Mouse (Mus musculus) thymus, postnatal 25 days (tissue): Measurements from ENCODE around the gene Jup.
"Not testable (repeated sequence)": the region's sequence is repeated elsewhere in the genome, so short reads cannot be mapped to it uniquely, and the experiment has no call there.

ENCODE experiments used
- DNase-seq: peaks from one replicate; pipeline ENCODE4 v3.0.0; 2022

Jup gene

DNA sequence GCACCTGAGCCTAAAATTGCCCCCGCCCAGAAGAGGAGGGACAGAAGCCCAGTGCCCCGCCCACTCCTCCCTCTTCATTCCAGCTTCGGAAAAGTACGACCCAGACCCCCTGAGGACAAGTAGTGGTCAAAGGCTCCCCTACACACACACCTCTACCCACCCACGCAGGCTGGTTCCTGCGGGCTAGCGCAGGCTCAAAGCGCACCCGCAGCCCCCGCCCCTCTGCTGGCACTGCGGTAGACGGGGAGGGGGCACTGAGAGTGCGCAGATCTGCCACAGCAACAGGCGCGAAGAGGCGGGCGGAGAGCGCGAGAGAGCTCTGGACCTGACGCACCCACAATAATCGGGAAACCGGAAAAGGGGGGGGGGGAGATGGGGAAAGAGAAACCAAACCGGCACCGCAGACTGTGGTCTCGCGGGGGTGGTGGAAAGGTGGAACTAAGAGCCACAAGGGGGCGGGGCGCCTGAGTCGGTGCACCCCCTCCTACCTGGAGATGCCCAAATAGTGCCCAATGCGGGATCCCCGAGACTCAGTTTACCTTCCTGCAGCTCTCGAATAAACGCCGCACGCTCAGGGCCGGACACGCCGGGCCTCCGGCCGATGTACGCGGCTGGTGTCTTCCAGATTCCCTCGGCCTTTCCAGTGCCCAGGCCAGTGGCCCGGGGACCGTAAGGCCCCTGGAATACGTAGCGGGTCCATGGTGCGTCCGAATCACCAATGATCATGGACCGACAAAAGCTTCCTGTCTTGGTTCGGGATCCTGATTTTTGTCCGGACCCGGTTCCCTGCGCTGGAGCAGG is 42.2 kb downstream of the Jup start:
- DNase-seq = peak; percentile 72

DNA sequence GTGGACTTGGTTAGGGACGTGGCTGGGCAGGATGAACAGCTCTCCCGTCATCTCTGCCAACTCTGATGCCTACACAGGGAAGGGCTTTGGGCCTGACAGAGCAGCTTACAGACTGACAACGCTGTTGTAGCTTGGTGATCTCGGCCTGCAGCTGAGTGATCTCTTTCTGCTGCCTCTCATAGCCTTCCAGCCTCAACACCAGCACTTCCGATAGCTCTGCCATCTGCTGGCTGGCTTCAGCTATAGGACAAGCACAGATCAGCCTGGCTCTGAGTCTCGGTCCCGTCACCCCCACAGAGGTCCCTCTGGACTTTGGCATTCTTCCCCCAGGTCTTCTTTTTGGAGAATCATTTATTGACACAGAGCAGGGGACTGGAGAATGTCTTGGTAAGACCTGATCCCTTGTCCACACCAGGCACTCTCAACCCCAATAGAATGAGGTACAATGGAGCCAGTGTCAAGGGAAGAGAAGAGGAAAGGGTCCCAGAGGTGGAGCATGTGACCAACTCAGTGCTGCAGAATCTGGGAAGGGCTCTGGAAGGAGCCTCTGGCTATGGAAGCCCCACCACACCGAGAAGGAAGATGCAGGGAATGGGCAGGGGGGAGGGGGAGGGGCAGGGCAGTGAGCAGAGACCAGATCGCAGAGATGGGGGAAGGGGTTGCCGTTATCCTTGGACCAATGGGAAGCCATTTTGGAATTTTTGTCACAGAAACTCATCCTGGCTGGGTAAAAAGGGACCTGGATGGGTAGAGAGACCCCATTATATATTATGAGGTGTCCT is 45.3 kb downstream of the Jup start:
- DNase-seq = peak; percentile 36

- no peak for DNase-seq
Measured at GRCm38 (mm10) chr11:100344269-100344668, 53.3 kb downstream of the Jup start.

DNA sequence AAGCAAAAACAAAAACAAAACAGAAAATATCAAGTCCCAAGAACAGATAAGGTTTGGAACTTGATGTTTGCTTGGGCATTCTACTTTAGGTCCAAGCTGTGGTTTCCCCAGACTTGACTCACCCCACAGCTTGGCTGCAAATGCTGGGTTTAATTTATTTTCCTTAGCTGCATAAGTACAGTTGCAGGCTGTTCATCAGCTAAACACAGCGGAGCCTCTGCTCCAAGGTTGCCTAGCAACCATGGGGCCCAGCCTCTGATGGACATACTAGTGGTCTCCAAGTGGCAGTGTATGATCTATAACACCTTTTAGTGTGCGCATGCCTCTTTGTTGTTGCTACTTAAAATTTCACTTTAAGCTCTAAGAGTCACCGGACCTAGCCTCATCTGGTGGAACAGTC is 61.8 kb downstream of the Jup start:
- no peak for DNase-seq

GRCm38 (mm10) chr11:100333944-100334457 is 63.6 kb downstream of the Jup start, which contains the start of gene Gast:
TSS of gene Gast (plus strand) at chr11:100334407.
- DNase-seq = no peak

DNA sequence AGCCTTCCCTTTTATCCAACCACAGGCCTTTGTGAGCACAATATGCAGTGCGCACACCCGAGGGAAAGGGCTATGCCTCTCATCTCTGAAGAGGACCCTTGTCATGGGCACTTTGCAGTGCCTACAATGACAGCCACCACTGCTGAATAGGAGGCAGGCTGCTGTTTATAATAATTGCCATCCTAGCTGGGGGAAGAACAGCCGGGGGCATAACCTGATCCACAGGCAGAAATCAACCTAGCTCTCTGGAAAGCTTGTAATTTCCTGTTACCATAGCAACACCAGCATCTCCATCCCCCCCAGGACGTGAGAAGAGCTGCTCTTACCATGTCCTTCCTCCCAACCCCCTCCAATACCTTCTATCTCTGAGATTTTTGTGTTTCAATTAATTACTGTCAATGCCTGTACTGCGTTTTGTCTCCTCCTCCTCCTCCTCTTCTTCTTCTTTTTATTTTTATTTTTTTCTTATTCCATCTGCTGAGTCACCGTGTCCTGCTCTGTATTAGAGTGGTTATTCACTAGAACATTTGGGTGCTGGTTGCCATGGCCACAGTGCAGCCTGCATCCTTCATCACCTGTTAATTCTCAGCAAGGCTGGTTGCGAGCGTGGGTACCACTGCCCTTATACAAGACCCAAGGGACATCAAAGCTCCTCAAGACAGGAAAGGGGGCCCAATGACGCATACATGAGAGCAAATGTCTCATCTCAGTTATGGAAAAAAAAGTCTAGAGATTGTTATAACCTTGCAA is 64.6 kb downstream of the Jup start:
- DNase-seq = no peak

DNA sequence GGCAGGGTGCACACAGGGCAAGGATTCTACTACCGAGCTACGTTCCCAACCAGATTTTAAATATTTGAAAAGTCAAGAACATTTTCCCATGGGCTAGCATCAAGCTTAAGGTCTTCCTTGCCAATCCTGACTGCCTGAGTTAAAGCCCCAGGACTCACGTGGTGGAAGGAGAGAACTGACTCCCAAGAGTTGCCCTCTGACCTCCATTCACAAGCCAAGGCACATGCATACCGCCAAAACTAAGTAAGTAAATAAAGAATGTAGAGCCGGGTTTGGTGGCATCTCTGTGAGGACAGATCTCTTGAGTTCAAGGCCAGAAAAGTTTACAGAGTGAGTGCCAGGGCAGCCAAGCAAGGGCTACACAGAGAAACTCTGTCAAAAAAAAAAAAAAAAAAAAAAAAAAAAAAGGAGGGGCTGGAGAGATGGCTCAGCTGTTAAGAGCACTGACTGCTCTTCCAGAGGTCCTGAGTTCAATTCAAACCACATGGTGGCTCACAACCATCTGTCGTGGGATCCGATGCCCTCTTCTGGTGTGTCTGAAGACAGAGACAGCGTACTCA is 66.7 kb downstream of the Jup start:
- not testable (repeated sequence) for DNase-seq

GRCm38 (mm10) chr11:100330235-100330634 is 67.3 kb downstream of the Jup start:
- no peak for DNase-seq

- DNase-seq = no peak
Measured at GRCm38 (mm10) chr11:100327761-100328160, 69.8 kb downstream of the Jup start.

DNA sequence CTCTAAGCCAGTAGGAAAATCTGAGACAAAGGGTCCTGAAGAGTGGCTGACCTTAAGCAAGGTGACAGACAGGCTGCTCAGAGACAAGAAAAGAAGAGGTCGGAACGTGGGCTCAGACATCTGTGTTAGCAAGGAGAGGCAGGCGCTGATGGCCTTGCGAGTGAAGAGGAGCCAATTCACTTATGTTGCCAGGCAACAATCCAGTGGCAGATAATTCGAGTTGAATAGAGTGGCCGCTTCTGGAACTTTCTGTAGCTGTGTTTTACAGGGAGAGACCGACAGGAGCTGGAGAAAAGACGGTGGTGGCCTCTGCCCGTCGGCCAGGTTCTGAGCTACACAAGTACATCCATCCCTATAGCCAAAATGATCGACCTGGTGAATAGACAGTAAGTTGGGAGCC is 70.2 kb downstream of the Jup start:
- DNase-seq = no peak

DNA sequence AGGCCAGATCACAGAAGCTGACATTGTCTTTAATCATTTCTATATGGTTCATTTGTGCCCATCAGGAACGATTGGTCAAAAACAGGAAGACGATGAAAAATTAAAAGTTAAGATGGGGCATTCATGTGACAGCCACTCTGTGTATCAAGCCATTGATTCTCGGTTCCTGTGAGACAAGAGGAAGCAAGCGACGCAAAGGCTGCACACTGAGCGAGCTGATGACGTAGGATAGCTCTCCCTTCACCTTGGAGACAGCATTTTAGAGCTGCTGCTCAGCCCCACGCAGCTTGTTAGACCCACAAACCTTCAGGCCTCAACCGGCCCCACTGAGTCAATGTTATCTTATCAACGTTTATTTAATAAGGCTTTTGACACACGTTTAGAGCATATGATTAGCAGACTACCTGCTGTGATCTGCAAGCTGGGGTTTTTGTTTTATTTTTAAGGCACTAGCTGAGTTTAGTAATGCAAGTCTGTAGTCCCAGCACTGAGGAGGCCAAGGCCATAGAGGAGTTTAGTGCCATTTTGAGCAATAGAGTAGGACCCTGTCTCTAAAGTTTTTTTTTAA is 72.4 kb downstream of the Jup start:
- no peak for DNase-seq

- DNase-seq = peak; percentile 61
Measured at GRCm38 (mm10) chr11:100323578-100323977, 74.0 kb downstream of the Jup start.

DNA sequence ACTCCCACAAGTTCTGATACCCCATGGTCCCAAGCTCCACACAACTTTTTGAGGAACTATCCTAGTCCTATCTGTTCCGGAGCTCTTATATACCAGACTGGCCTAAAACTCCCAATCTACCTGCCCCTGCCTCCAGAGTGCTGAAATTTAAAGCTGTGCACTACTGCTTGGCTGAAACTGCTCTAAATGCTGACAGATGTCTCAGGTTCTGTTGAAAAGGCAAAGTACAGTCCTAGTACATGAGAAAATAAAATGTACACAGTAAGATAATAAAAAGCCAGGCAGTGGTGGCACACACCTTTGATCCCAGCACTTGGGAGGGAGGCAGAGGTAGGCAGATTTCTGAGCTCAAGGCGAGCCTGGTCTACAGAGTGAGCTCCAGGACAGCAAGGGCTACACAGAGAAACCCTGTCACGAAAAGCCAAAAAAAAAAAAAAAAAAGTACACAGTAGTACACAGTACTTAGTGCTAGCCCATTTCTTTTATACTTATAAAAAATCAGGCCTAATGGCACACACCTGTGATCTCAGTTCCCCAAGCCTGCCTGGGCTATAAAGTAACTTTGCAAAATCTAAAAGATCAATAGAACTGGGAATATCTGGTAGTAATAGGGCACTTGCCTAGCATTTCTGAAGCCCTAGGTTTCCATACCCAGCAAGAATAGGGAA is 74.8 kb downstream of the Jup start:
- DNase-seq = no peak

DNA sequence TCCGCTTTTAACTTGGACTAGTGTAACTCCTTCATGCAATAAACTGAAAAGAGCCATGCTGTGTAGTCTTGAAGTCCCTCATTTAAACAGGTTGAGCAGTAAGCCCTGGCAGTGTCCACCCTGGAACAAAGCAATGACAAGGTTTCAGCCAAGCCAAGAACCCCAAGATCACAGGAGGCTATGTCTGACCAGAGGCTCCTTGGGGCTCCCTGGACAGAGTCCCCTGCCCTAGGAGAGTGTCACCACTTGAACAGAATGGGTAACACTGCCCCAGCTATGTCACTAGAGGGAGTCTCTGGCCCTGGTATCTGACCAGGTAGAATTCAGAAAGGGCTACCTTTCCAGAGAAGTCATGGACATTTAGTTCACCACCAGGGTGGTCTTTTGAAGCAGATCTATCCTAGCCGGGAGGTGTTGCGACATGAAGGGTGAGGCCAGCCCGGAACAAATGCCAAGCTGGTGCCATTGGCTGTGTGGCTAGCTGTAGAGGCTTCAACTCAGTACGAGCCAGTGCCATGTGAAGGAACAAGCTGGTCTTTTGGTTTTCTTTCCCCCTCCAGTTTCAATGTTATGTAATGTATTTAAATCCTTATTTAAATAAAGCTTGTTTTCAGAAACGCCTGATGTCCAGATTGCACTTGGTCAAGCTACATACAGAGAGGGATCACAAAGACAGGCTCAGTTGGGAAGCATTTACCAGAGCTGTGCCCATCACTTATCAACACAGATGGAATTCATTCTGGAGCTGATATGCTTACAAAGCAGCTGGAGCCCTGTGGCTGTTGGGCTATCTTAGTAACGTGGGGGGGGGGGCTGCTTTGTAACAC is 75.9 kb downstream of the Jup start:
- DNase-seq = not testable (repeated sequence)

DNA sequence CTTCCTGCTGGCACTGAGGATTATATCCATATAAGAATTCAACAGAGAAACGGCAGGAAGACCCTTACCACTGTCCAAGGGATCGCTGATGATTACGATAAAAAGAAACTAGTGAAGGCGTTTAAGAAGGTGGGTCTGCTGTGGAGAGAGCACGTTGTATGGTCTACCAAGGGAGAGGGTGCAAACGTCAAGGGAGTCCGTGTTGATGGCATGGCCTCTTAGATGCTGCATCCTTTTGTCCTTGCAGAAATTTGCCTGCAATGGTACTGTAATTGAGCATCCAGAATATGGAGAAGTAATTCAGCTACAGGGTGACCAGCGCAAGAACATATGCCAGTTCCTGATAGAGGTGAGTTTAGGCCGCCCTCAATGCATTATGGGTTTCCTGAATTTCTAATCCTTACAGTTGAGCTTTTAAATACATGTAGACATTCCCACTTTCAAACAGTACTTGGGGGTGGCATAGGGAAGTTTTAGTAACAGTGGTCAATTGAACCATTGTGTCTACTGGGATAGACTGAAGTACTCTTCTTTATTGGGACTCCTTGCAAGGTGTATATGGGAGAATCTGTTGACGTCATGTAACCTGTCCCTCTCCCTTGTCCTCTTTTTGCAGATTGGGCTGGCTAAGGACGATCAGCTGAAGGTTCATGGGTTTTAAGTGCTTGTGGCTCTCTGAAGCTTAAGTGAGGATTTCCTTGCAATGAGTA is 76.7 kb downstream of the Jup start:
- not testable (repeated sequence) for DNase-seq

- peak; percentile 93 for DNase-seq
Measured at GRCm38 (mm10) chr11:100320172-100320630, 77.4 kb downstream of the Jup start.

- peak; percentile 100 for DNase-seq
Measured at GRCm38 (mm10) chr11:100319492-100320171, 77.9 kb downstream of the Jup start, which contains the start of gene Eif1. TSS of gene Eif1 (plus strand) at chr11:100319885.
